Mouse (Mus musculus) inflammation-experienced regulatory T-cells, adult 6 months (primary cell): ENCODE data around the gene Bbs9. TPM values are rescaled to one million over a fixed set of nuclear protein-coding genes. Genes with fewer than 3 reads are reported as not detected.
A peak's percentile ranks its signal among the peaks of the same experiment; 100 is the strongest.

Experiments used
- ATAC-seq: one replicate; pipeline ENCODE4 v1.8.0; 2017
- polyA plus RNA-seq, 3 experiments: library from polyadenylated mRNA; unstranded; fragments of 100-300 nt; shearing (Covaris generic); gene quantifications; one replicate each; pipeline ENCODE4 v1.2.1; 2017

Bbs9 gene
- polyA plus RNA-seq, 3 experiments from 2014 or later: 9.0 to 16.0 (median 12.0) TPM

DNA sequence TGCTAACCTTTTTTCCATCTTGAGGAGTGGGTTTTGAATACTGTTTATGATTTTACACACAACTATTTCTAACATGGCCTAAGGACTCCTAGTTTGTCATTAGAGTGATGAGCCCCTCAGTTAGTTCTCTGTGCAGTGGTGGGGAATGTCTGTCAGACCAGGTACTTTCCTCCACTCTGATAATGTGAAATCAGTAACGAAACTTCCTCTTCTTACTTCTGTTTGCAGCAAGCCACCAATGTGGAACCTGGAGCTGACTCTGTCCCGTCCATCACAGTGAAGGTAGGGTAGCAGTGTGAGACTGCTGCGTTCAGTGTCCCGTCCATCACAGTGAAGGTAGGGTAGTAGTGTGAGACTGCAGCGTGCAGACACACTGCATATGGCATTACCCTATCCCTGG is 163.0 kb downstream of the Bbs9 start:
- ATAC-seq: no peak

DNA sequence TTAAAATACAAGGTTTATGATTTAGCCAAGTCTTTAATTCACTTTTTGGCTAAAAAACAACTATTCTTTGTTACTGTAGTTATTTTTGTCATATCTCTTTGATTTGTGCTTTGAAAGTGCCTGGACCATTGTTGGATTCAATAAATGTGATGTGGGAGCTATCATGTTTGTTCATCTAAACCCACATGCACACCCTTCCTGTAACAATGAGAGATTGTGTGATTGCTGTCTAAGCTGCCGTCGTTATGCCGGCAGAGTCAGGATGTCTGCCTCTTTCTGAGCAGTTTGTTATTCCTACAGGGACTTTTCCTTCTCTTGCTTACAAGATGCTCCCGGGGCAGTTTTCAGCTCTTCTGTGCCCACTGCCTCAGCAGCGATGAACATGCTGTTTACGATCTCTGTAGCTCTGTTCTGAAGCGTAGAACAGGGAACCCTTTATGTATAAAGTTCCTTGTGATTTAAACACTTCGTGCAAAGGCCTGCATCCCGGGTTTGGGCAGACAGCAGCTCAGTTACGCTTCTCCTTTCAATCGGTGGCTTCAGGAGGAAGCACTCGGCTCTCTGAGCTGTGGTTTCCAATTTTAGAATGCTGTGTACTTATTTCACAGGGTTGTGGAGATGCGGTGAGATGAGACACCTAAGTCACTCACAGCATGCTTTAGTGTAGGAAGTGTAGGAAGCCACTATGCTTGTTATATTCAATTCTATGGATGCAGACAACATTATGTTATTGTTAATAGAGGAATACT is 165.3 kb downstream of the Bbs9 start:
- peak; percentile 61 for ATAC-seq

DNA sequence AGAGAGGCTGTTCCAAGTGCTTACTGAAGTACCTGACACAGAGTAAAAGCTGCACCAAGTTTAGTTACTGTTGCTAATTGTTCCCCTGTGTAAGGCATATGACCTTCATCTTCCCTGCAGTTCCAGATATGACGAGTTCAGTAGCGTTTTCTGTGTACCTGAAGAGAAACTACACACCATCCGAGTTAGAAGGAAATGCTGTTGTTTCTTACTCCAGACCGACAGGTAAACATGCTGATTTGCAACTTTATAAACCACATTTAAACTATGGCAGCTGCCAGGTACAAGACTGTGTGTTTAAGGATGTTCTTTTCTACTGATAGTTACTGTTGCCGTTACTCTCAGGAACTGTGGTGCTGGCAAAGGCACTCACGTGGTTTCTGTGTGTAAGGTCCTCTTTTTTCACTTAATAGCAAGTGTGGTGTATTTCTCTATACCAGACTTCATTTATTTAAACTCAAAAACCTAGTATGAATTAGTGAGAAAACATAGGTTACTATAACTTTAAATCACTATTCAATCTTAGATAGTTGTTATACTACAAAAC is 170.4 kb downstream of the Bbs9 start:
- ATAC-seq: no peak

DNA sequence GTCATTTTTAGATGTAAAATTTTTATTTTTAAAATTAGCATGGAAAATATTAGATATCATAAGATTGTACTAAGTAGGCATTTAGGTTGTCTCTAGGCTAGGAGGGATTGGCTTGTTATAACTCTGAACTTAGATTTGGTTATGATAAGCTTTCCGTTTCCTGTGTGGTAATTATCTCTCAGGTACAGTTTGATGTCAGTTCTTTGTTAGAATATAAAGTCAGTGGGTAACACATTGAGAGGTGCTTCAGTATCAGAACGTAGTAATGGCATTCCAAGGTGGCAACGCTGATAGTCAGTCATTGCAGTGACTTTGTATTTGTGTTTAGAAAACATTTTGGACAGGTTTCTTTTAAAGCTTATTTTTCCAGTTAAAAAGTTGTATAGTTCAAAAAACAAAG is 170.9 kb downstream of the Bbs9 start:
- peak; percentile 61 for ATAC-seq

DNA sequence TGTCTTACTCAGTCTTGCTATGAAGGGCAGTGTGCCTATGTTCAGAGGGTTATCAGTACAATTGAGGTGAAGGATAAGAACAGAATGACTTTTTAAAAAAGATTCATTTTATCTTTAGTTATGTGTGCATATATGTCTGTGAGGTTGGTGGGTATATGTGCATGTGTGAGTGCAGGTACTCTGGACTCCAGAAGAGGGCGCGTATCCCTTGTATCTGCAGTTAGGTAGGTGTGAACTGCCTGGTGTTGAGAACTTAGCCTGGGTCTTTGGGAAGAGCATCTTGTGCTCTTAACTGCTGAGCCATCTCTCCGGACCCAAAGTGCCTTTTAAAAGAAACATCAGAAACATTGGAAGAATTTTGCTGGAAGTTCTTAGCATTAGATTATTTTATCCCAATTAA is 172.6 kb downstream of the Bbs9 start:
- ATAC-seq: no peak

DNA sequence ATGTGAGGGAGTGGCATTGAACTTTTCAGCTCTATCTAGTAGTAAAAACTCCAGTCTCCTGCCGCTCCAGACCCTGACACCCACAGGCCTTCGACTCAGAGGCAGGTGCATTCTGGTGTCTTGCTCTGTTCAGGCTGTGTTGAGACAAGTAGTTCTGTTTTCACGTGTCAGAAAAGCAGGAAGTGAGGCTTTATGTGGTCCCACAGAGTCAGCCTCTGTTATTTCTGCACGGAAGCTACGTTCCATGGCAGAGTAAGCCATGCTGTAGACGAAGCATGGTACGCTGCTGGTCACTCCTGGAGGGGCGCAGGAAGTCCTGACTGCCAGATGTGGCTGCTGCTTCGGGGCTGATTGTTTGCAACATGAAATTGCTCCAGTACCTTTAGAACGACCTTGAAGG is 174.1 kb downstream of the Bbs9 start:
- peak; percentile 64 for ATAC-seq

DNA sequence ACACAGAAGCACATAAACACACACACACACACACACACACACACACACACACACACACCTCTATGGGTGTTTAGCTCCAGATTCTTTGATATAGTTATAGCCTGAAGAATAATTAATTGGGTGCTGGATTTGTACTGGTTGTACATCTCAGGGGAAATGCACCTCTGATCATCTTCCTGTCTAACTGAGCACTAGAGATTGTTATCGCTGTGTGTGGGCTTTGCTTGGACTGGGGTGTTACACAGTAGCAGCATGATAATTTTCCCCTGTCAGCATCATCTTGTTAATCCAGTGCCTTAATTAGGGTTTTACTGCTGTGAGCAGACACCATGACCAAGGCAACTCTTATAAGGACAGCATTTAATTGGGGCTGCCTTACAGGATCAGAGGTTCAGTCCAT is 175.3 kb downstream of the Bbs9 start:
- ATAC-seq: peak; percentile 72

DNA sequence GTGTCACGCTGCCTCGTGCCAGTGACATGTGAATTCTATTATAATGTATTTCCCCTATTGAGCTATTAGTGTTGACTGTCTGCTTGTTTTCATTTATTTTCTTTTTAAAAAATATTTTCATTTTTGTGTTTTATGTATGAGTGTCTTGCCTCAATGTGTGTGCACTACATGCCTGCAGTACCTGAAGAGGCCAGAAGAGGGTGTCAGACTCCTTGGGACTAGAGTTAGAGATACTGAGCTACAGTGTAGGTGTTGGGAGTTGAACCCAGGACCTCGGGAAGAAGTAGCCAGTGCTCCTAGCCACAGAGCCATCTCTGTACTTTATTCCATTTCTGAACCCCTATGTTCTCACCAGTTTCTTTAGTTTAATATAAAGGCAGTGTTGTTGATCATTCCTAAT is 176.1 kb downstream of the Bbs9 start:
- no peak for ATAC-seq

DNA sequence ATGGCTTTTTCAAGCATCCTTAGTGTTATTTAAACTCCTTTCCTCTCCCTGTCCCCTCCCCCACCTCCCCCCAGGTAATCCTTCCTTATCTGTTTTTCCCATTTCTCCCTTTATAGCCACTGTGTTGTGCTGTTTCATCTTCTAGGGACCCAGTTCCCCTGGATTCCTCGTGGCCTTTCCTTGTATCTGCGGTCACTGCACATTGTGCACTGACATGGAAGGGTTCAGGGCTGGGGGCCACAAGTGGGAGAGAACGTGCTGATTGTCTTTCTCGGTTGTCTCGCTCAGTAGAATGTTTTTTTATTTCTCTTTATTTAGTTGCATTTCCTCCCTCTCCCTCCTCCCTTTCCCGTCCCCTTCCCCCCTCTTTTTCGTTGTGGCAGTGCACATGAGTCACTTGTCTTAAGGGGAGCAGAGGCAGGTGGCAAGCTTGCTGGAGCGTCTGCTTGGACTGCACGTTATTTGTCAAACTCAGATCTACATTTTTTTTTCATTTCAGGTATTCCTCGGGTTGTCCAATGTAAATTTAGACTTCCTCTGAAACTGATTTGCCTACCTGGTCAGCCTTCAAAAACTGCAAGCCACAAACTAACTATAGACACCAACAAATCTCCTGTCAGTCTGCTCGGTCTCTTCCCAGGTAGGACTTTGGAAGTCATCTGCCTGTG is 179.3 kb downstream of the Bbs9 start:
- no peak for ATAC-seq

DNA sequence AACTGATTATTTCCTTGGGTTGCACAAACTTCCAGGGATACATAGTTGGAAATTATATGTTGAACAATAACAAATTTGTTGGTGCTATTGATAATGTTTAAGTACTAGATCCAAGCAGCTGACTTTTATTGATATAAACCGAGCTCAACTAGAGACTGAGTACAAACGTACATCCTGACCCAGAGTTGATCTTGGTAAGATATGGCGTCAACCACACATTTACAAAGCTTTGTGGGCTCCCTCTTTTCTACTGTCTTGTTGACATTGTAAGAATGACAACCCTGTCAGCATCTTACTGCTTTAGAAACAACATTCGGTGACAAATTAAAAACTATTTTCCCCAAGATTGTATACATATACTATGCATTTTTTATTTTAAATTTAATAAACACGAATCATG is 181.7 kb downstream of the Bbs9 start:
- no peak for ATAC-seq

DNA sequence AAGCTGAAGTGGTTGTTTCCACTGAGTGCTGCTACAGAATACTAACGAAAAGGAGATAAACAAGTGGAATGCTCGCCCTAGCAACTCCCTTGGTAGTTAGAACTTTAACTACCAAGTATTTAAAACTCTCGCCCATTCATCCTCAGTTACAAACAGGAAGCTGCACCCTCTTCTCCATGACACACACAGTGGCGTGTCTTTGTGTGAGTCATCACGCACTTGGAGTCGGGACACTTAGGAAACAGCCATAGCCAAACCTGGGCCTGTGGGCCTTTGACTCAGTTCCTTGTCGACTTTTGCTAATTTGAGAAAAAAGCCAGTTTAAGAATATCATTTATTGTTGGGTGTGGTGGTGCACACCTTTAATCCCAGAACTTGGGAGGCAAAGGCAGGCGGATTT is 189.6 kb downstream of the Bbs9 start:
- ATAC-seq: no peak

DNA sequence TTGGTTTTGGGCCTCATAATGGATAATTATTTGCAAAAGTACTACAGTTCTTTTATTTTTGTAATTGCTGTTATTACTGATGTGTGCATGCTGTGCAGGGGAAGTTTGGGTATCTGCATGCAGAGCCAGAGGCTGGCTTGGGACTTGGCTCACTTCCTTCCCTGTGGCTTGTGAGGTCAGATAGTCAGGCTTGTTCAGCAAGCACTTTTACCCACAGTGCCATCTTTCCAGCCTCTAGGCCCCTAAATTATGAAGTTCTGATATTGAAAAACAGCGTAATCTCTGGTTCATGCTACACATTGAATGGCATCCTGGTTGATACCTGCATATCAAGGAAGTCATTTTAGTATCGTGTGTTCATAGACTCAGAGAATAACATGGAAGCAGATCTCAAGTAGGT is 197.4 kb downstream of the Bbs9 start:
- no peak for ATAC-seq

DNA sequence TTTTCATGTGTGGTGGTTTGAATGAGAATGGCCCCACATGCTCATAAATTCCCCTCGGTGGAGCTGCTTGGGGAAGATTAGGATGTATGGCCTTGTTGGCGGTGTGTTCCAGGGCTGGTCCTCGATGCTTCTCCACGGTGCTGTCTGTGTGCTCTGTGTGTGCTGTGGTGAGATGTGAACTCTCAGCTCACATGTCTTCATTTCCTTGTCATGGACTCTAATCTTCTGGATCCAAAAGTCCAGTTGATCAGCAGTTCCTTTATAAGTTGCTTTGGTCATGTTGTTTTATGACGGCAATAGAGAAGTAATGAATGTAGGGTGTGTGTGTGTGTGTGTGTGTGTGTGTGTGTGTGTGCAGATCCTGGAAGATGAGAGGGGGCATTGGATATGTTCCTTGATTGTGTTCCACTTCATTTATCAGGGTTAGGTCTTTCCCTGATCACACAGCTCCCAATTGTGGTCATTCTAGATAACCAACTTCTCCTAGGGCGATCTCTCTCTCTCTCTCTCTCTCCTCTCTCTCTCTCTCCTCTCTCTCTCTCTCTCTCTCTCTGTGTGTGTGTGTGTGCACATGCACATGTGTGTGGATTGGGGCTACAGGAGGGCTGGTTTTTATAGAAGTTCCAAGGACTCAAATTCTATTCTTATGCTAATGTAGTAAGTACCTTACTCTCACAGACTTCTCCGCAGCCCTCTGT is 201.8 kb downstream of the Bbs9 start:
- no peak for ATAC-seq

DNA sequence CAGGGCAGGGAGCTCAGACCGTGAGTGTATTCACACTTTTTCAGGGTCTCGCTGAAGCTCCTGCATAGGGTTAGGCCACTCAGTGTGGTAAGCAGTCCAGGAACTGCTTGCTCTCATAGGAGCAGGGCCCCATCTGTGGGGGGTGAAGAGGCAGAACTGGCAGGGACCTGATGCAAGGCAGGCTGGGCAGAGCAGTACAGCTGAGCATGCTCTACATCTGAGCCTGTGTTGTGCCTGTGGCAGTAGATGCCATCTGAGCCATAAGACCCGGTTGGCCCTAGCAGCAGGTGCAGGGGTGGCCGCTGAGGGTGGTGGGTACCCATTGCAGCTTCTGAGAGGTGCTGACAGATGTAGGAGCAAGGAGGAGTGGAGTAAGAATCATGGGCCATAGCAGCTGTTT is 202.5 kb downstream of the Bbs9 start:
- ATAC-seq: no peak

DNA sequence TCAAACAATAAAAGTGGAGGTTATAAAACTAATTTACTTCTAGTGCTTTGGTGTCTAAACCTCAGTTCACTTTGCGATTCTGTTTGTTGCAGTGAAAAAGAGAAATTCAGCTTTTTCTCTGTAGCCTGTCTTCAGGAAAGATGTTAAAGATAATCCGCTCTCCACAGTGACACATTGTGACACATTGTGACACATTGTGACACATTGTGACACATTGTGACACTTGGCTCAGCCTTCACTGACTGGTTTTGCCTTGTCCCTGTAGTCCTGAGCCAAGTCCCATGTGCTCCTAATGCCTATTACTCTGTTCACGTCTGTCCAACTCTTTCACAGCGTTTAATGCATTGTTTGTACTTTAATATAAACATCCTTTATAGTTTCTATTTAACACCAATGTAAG is 203.0 kb downstream of the Bbs9 start:
- no peak for ATAC-seq

DNA sequence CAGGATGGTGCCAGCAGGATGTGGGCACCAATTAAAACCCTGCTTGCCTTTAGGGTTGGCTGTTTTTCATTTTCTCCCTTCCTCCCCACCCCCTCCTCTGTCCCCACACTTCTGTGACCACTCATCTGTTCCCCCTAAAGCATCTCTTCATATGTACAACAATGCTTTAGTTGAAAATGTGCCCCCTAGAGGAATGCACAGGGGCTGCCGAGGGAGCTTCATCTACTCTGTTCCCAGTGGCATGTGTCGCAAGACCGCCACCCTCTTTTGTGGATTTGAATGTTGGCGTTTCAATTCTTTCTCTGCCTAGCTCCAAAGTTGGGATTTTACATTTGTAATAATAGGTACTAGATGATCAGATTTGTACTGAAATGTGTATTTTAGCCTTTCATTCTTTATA is 204.0 kb downstream of the Bbs9 start:
- ATAC-seq: no peak

DNA sequence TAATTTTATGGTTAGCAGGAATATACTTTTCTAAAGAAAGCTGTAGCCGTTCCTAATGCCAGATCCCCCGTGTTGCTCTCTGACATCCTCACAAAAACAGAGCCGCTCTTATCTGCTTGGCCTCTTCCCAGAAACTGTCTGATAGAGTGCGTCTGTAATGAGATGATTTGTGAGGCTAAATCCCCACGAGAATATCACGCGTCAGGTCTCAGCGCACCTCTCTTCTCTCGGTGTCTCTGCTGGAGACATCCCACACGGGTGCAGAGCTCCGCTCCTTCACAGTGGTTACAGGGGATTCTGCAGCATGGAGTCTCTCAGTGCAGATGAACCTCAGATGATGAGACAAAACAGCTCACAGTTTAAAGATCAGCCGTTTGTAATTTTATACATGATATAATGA is 204.5 kb downstream of the Bbs9 start:
- no peak for ATAC-seq

DNA sequence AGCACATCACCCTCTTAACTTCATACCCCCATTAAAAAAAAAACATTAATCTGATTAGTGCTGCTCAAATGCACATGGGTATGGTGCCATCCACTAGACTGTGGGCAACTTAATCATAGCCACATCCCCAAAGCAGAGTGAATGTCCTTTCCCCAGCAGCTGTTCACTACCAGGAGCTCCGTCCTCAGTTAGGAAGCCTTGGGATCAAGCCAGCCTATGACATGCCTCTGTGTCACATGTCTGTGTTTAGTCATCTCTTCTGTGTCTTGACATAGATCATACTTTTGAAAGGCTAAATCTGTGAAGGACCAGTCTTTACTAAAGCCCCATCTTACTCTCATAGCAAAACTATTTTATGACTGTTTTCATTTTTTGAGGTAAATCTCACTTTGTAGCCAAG is 205.0 kb downstream of the Bbs9 start:
- no peak for ATAC-seq

DNA sequence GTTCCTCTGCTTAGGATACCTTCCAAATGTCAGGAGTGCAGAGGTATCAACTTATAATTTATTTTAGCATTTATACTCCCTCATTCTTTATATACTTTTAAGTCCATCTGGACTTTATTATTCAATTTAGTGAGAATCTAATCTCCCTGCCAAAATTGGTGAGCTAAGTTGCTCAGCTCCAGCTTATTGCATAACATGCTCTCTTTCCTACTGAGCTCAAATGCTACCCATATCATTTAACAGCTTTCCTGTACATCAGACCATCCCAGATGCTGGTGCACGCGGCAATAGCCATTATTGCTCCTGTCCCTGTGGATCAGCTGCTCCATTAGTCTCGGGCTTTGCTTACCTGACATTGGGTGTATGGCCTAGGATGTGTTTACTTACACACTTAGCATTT is 208.3 kb downstream of the Bbs9 start:
- ATAC-seq: no peak

DNA sequence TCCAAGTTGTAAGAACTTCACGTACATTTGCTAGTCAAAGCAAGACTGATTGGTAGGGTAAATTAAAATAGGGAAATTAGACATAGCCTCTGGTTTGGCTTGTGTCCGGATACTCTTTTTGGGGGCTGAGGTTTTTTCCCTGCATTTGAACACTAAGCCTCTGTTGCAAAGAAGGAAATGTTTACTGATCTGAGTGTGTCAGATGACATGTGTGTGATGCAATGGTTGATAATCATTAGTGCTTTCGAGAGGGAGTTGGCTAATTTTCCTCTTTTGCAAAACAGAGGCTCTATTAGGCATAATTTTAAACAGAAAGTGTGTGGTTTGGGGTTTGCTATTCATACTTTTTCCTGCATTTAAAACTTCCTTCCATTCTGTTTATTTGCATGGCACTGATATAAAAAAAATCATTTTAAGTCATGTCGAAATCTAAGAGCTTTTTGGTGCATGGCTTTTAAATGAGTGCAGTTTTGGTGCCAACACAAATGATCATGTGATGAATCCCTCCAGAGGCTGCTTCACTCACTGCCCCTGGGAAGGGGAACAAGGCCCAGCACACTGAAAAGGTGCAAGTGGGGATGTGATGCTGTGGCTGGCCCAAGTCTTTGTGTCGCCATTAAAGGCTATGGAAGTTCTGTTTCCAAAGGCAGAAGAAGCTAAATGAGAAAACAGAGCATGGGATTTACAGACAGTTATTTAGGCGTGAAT is 211.4 kb downstream of the Bbs9 start:
- no peak for ATAC-seq

DNA sequence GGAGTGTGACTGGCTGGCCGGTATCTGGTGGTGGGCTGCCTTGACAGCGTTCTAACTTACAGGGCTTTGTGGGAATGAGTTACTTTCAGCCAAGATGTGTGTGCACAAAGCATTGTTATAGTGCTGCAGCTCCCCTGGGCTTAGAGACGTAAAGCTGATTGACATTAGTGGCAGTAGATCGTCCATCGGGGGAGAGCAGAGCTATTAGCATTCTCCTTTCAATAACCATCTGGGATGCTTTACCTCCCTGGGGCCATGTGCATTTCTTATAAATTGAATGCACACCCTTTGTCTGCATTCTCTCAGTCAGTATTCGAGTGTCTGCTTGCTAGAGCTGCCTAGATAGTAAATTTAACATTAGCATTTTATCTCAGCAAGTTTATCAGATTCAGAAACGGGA is 214.7 kb downstream of the Bbs9 start:
- ATAC-seq: no peak

DNA sequence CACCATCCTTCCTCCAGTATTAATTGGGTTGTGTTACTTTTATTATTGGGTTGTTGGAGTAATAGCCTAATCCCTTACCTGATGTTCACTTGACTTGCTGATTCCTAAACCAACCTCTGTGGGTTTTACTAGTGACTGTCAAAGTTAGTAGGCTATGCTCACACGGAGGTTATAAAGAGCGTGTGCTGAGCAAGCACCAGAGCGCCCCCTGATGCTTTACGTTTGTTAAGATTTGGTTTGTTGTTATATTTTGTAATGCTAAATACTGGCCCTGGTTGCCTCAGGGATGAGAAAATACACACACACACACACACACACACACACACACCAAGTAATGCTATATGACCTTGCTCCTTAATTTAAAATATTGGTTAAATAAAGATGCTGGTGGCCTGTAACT is 219.9 kb downstream of the Bbs9 start:
- no peak for ATAC-seq

DNA sequence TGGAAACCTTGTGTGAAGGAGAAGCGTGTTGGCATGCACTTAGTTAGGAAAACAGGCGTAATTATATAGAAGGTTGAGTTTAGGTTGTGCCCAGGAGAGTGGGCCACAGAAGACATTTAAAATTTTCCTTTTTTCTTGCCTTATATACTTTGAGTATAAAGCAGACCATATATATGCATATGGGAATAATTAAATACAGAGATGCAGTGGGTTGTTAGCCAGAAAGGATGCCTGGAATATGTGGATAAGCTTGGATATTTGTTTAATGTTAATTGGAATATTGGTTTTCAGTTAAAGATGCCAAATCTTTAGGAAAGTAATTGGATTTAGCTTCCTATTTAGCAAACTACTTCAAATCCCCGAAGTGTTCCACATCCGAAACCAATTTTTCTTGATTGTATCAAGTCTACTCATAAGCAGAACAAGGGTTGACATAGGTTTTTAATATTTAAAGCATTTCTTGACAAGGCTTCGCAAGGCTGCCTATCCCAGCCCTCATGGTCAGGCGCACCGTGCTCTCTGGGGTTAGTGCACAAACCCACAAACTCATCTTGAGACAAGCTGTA is 221.4 kb downstream of the Bbs9 start:
- no peak for ATAC-seq
